Mouse (Mus musculus) layer of hippocampus, adult 11-12 months (tissue): ENCODE results near the gene Rtl8b.
"Not testable (repeated sequence)": the region's sequence is repeated elsewhere in the genome, so short reads cannot be mapped to it uniquely, and the experiment has no call there.

ENCODE experiments used
- DNase-seq: peaks from one replicate; pipeline ENCODE4 v3.0.0; 2022; ENCODE audit warnings: low spot score

Gene Rtl8b

DNA sequence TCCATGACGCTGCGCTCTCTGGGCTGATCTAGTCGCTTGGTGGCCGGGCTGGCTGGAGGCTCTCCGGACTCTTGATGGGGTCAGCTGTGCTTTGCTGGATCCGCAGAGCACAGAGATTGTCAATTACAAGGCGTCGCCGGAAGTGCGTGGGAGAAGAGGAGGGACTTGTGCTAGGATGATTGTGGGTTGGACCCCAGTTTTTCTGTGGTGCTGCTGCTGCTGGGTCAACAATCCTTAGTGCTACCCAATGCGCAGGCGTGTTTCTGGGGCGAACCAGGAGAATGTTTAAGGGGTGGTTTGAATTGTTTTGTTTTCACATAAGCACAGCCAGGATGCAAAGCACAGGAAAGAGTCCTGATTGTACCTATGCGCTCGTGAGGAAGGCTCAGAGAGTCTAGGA lies at the start of gene Rtl8b:
Rtl8b (minus strand) TSS at position 115 of the 400 bp plus-strand sequence.
- DNase-seq = peak; percentile 83

GRCm38 (mm10) chrX:53716323-53717182 lies 46.3 kb upstream of the Rtl8b start:
- DNase-seq = peak; percentile 37

DNA sequence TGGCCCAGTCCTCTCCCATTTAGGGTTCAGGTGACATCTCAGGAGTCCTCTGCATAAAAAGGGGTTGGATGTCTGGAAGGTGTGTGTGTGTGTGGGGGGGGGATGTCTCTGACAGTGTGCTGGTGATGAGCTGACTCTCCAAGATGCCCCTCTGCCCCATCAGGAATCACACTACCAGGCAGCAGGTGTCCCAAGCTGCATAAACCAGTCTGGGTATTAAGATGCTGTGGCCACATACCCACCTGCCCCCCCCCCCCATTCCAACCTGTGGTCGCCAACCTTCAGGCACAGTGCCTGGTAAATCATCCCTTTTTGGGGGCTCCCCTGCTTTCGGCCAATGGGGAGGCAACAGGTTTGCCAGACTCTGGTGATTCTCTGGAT lies 45.7 kb upstream of the Rtl8b start:
- no peak for DNase-seq

DNA sequence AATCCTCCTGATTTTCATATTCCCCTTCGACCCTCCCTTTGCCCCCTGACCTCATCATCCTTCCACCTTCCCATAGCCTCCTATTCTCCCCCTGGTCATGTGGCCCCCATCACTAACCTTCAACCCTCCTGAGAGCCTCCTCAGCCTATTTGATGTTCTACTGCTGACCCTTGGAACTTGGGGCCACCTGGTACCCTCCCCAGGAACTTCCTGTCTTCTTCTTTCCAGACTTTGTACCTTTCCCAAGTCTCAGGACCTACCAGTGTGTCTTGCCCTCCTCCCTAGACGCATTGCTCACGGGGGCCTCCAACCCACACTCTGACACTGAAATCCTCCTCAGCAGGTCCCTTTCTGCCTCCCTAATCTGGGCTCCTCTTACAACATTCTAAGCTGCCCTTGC lies 32.5 kb upstream of the Rtl8b start:
- no peak for DNase-seq

DNA sequence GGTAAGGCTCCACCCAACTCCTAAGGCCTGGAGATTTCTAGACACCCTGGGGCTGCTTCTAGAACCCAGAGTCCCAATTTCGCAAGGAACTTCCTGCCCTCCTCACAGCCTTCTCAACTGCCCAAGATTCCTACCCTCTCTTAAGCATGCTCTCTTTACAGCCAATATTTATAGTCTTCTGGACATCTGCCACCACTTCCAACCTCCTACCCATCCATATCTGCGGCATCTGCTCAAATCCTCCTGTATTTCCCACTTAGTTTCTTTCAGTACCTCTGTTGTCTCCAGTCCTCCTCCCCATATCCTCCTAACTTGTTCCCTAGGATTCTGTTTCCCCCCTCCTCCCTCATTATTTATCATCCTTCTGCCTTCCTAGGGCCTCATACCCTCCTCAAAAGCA lies 29.0 kb upstream of the Rtl8b start:
- DNase-seq = no peak

DNA sequence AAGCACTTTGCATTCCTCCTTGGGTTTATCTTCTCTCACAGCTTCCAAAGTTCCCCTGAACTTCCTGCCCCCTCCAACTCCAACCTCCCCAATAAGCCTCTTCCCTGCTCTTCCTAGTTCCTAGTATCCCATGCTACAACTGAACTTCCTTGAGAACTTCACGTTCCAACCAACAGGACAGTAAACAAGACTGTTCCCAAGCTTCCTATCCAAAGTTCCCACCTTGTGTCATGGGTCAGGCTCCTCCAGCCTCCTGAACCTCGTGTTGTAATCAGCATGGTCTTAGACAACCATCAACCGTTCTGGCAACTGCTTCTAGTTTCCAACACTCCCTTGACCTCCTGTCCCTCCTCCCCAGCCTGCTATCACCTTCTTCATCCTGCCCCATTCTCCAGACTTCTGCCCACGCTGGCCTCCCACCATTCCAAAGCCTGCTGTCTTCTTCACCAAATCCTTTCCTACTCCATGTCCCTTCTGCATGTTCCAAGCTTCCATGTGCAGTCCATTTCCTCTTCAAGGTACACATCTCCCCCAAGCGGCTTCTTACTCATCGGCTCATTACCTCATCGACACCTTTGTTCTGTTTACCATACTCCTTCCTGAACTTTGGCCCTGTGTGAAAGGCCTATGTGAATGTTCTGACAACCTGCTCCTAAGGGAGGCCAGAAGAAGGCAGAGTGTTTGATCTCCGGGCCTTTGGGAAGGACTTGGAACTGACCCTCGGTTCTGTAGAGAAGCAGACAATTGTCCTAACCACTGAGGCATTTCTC lies 24.0 kb upstream of the Rtl8b start:
- DNase-seq = no peak

DNA sequence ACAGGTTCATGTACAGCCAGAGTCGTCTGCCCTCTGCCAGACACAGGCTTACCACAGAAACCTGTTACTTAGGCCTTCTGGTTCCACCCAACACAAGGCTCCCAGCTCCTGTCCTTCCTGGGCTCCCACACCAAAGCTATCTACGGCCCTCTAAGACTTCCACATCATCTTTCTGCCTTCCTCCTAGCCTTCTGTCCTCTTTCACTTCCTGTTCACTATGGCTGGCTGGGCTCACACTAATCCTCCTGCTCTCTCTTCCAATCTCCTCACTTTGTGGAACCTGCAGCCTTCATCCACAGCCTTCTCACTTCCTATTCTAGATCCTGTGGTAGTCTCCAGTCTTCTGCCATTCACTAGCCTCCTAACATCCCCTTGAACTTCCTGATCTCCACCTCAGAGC lies 22.9 kb upstream of the Rtl8b start:
- no peak for DNase-seq

- DNase-seq = no peak
Observed at GRCm38 (mm10) chrX:53692065-53692464, 21.9 kb upstream of the Rtl8b start.

- DNase-seq = not testable (repeated sequence)
Observed at GRCm38 (mm10) chrX:53684676-53685075, 14.5 kb upstream of the Rtl8b start.

DNA sequence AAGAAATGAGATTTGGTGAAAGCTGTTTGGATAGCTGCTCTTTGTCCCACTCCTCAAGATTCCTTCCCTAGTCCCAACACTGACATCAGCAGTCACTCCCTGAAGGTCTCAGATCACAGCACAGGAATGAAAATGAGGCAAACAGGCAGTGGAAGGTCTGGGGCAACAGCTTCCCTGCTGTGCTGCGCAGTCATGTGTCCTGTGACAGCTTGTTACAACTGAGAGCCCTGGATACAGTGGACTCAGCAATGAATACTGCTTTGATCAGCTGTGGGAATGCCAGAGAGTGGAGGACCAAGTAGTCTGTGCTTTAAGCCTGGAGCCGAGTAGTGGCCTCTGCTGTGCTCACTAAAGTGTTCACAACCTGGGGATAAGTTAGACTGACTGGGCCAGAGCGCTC lies 12.4 kb upstream of the Rtl8b start:
- DNase-seq = not testable (repeated sequence)

DNA sequence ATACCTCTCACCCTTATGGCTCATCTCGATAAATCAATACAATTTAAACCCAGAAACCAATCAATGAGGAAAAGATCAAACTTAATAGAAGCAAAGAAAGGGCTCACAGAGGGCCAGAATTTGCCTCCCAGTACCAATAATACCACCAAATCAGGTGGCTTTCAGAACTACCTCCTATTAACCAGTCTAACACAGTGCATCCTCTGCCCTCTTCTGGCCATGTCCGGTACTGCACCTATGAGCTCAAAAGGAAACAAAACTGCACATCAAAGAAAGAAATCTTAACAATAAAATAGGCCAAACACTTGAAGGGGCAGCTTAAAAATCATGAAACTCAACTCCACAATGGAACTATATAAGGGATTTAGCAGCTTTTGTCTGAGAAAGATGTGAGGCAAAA lies 6.7 kb upstream of the Rtl8b start:
- peak; percentile 83 for DNase-seq

- DNase-seq = not testable (repeated sequence)
Observed at GRCm38 (mm10) chrX:53670696-53671095, 488 bp upstream of the Rtl8b start.

GRCm38 (mm10) chrX:53669557-53670270 lies 494 bp downstream of the Rtl8b start:
- DNase-seq = not testable (repeated sequence)

DNA sequence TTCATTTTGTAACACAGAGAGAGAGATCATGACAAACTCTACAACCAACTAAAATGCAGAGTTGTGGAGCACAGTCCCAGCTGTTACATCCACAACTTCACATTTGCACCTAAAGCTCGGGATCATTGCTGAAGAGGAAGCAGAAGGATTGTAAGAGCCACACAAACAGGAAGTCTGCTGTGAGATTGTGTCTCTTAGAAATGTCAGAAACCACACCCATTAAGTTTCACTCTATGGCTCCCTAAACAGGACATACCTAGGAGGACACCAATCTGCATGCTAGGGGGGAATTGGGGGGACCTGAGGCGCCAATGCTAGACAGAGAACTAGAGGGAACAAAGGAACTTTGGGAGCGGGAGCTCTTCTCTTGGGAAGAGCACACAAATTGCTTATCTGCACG lies 17.3 kb downstream of the Rtl8b start:
- DNase-seq = not testable (repeated sequence)

DNA sequence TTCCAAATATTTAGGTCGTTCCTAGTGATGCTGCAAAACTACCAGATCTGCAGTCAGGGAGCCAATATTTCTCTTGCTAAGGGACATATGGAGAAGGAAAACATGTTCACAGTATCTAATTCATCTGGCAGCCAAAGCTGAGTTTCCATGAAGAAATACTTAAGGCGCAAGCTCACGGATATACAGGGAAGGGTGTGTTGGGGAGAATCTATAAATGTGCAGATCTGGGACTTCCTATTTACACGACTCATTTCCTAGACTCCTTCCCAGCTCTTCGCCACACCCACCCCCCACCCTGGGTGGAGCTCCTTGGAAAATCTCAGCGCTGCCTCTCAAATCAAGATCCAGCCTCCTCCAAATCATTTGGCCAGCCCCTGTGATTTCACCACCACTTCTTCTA lies 24.3 kb downstream of the Rtl8b start:
- DNase-seq = no peak

- peak; percentile 82 for DNase-seq
Observed at GRCm38 (mm10) chrX:53642980-53643961, 26.9 kb downstream of the Rtl8b start, which contains the start of gene Rtl8a. Gene Rtl8a (minus strand): TSS chrX:53643682.

DNA sequence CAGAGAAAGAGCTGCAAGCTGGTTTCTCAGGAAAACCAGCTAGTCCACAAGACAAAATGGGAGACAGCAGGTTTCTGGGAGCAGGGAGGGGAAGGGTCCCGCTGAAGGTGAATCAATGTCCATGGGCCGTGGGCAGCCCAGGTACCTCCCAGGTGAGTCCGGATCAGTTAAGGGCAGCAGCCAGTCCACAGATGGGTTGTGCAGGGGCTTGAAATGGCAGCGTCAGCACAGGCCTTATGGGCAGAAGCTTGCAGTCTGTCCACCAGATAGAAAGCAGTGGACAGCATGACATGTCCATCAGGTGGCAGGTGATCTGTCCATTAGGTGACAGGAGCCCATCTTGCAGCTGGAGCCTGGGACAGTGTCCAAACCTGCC lies 27.6 kb downstream of the Rtl8b start:
- not testable (repeated sequence) for DNase-seq

GRCm38 (mm10) chrX:53638107-53638506 lies 32.1 kb downstream of the Rtl8b start:
- DNase-seq = not testable (repeated sequence)
